Mouse (Mus musculus) brain, adult 2 months (tissue): ENCODE measurements around the gene Pou6f1.
"Not testable (repeated sequence)": the region's sequence is repeated elsewhere in the genome, so short reads cannot be mapped to it uniquely, and the experiment has no call there.

Source experiments
- DNase-seq: peaks from one replicate; pipeline ENCODE4 v3.0.0; 2011; ENCODE audit warnings: low read depth, low spot score

Gene Pou6f1

DNA sequence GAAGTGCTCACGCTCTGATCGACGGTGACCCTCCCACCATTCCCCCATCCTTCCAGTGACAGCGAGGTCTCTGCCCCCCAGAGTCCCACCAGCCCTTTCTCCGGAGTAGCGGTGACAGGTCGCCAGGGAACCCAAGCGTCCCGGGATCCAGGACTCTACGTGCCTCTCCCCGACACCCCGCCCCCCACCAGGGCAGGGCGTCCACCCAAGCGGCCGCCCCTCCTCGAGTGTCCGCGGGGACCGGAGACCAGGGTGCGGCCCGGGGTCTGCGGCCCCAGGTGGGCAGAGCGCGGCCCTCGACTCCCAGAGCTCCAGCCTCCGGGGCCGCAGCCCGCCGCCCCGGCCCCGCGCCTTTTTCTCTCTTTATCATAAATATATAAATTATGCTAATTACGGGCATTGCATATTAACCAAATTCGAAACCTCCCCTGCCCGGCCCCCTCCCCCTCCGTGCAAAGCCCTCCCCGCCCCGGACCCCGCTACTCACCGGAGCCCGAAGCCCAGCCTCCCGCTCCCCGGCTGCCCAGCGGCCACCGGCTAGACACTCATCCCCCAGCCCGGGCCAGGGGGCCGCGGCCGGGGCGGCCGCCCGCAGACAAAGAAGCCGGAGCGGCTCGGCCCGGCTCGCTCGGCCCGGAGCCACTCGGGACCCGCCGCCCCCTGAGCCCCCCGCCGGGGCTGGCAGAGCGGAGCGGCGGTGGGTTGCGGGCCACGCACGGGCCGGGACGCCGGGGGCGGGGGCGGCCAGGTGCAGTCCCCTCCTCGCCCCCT is at the start of gene Pou6f1:
Pou6f1 (minus strand) TSS at position 709 of the 771 bp plus-strand sequence.
- DNase-seq, result peak; percentile 57

DNA sequence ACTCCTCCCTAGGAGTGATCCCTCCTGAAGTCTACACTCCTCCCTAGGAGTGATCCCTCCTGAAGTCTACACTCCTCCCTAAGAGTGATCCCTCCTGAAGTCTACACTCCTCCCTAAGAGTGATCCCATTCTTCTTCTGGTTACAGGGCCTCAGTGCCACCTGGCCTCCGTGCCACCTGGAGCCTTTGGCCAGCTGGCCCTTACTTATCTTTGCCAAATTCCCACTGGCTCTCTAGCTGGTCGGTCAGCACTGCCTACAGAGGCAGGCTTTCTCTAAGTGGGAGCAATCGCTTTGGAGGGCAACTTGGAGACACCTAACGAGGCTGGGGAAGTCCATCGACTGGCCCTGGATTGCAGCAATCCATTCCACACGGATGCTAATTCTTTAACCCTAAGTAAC is 46.4 kb upstream of the Pou6f1 start:
- DNase-seq, result peak; percentile 84

DNA sequence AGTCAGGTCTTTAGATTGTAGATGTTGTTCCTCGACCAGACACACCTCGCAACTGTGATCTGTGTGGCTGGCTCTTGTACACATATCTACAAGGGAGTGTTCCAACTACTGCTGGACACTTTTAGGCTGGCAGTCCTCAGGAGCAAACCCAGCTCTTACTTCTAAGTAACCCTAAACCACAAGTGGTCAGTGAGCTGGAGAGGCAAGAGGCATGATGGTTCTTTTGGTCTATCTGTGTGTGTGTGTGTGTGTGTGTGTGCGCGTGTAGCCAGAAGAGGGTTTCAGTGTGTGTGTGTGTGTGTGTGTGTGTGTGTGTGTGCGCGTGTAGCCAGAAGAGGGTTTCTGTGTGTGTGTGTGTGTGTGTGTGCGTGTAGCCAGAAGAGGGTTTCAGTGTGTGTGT is 42.7 kb upstream of the Pou6f1 start:
- no peak for DNase-seq

DNA sequence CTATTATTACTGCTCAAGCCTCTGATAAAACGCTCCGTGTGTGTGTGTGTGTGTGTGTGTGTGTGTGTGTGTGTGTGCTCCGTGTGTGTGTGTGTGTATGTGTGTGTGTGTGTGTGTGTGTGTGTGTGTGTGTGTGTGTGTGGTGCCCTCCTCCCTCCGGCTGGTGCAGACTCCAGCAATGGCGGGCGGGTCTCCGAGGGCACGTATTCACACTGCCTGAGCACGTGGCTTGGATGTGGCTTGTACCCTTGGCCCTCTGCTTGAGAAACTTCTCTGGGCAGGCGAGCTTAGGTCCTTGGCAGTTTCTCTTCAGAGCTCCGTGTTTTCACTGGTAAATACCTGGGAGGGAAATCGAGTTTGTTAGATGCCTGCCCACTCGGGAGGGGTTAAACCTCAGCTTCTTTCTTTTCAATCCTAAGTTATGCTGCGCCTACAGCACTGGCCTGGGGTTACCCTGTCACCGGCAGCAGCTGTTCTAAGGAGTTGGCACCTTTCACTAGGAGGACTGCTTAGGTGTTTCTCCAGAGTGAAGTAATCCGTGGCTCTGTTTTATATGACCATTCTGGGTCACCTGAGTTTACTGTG is 41.5 kb upstream of the Pou6f1 start:
- DNase-seq, result no peak

DNA sequence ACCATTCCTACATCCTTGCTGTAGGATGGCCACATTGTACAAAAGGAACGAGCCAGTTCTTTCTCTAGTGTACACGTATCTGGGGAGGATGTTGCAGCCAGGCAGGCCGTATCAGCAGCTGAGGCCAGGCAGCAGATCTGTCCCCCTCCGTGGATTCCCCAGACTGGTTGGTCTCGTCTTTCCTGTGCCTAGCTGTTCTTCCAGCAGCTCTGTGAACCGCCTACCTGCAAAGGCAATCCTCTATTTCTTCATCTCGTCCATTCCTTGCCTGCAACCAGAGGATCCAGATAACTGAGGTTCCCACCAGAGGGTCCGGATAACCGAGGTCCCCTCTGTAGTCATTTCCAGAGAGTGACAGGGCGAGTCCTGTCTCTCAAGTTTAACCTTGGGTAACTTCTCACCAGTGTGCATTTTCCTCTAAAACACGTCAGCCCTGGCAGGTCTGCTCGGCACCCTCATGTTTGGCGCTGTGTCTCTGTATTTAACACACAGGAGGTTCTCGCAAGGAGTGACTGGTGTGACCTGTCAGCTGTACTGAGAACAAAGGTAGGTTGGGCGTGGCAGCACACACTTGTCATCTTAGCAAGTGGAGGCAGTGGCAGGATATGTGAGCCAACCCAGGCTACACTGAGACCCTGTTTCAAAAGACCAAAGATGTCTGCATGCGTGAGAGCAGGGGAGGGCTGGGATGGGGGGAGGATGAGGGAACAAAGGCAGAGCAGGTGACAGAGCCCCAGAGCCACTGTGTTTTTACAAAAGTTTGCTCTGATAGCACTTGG is 40.4 kb upstream of the Pou6f1 start:
- no peak for DNase-seq

DNA sequence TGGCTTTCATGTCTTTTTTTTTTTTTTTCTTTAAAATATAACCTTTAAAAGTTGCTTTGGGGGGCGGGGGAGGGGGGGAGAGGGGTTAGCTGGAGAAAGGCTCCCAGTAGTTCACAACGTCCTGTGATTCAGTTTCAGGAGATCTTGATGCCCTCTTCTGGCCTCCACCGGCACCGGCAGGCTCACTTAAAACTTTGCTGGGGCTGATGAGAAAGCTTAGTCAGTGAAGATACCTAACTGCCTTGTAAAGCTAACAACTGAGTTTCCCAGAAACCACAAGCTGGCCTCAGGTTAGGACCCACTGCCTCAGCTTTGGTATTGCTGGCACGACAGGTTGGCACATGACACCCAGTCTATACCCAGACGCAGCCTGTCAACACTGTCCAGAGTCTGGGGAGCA is 37.9 kb upstream of the Pou6f1 start:
- peak; percentile 40 for DNase-seq

DNA sequence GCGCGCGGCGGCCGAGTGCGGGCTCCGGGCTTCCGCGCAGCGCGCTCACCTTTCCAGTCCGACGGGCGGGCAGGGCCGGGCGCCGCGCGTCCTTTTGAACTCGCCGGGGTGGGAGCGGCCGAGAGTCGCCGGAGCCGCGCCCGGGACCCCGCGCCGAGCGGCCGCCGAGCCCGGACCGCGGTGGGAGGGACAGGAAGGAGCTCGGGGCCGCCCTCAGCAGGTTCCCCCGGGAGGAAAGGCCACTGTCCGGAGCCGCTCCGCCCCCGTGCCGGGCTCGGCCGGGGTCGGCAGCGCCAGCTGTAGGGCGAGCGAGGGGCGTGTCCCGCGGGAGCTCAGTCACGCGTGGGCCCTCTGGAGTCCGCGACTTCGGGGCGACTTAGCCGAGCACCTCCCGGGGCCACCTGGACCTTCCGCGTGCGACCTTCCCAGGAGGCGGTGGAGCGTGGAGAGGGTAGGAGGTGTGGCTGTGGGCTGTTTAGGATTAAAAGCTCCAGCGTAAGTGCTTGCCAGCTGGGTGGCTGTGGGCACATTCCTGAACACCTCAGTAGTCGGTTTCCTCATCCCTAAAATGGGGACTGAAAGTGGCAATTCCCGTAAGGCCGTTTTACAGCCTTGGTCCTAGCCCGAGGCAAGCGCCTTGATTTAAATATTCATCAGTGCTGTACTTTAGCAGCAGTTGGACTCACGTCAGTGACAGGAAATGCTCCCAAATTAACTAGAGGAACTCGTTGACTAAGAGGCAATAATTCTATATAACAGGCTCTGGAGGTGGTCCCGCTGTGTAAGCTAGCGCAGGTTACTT is 37.1 kb upstream of the Pou6f1 start, which contains the start of gene Smagp:
Smagp (minus strand) TSS at position 241 of the 802 bp plus-strand sequence.
- DNase-seq, result no peak

DNA sequence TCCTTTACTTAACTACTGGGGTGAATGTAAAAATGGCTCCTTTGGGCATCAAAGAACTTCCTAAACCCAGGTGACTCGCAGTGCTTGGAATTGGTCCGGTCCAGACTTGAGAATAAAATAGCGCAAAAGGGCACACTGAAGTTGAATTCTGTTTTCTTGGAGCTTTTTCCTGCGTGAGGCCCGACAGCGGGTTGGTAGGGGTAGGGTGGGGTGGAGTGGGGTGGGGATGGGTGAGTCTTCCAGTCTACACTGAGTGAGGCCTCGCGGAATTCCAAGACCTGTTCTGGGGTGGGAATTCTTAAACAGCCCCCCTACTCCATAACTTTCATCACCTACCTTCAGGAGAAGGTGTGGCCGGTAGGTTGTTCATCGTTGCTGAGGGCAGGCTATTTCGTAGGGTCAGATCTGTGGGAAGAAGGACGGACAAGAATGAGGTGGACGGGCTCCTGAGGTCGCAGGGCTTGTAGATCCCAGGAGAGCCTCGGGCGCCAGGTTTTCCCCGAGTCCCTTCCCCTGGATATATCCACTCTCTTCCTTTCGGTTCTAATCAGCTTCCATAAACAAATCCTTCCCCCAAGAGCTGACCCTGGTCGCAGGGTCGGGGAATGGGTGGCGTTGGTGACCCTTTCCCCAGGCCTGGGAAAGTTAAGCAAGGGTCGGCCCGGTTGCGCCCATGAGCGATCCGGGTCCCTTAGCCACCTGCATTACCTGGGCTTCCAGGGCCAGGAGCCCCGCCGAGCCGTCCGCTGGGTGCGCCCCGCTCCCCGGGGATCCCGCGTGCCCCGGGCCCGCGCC is 36.3 kb upstream of the Pou6f1 start:
- no peak for DNase-seq

DNA sequence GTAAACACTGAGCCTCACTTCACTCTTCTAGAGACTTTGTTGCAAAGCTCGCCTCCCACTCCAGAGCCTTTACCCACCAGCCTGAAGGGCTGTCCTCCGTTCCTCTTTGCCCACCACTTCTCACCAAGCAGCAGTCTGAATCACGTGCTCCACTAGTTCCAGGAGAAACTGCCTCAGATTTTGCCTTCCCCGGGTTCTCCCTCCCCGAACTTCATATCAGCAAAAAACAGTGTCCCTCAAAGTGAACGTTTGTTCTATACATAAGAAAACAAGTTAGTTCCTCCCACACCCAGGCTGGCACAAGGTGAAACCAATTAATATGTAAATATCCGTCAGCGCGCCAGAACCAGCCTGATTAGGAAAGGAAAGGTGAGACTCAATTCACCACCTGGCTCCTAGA is 35.5 kb upstream of the Pou6f1 start:
- no peak for DNase-seq

DNA sequence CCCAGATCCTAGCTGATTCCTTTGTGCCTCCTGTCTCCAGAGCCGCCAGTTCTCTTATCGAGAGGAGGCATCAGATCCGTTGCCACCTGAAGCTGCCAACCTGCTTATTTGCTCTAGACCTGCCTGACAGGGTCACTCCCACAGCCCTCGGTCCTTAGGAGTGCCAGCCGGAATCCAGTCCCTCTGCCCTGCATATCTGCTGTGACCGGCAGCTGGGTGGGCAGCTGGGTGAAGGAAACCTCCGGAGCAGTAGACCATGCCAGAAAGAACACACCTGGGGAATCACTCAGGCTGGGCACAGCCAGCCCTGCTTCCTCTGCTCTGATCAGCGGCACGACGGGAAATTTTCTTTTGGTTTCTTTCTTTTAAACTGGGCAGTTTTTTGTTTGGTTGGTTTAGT is 33.6 kb upstream of the Pou6f1 start:
- no peak for DNase-seq

DNA sequence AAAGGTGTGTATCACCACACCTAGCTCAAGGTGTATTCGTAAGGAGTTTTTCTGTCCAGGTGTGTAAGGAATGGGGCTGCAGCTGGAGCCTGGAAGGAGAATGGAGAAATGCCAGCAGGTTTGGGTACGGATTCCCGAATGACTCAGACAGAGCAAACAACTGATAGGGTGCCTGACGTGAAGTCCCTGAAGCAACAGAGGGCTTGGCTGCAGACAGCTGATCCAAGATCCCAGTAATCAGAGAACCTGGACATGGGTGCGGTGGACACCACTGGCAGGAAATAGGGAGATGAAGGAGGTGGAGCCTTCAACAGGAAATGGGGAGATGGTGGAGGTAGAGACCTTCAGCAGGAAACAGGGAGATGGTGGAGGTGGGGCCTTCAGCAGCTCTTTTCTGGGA is 32.5 kb upstream of the Pou6f1 start:
- DNase-seq, result no peak

DNA sequence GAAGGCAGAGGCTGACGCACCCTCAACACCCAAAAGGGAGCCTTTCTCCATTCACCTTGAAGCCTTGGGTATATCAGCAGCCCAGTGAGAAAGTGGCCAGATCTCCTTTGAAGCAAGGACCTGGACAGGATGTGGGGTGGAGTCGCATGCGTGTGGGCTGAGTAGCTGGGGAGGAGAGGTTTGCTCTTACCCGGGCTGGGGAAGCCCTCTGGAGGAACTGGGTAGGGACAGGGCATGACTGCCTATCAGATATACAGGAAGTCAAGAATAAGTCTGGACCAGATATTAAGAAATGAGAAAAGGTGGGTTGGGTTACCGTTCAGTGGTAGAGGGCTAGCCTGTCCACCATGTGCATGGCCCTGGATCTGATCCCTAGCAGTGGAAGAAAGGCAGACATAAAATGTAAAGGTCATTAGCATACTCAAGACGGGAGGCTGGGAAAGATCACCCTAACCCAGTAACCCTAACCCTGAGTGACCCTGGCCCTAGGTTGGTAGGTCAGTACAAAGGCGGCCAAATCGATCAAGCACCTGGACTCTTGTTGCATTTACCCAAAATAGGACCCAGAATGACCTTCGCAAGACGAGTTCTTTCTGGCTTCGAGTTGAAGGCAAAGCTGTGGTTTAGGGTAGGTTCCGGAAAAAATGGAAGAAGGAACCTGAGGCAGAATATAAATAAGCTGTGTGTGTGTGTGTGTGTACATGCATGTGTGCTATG is 31.8 kb upstream of the Pou6f1 start:
- DNase-seq, result no peak

DNA sequence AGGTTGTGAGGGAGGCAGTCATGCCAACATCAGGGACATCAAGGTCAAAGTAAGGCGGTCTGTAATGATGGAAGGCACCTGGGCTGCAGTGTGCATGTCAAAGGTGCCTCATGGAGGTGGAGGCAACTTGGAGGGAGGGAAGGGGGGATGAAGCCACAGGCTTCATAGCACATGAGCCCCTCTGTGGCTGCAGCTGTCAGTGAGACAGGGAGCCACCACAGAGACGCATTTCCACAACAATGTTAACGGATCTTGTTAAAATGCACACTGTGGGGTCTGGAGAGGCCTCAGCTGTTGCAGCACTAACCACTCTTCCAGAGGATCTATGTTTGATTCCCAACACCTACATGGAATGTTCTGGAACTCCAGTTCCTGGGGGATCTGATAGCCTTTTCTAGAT is 30.3 kb upstream of the Pou6f1 start:
- DNase-seq, result no peak

DNA sequence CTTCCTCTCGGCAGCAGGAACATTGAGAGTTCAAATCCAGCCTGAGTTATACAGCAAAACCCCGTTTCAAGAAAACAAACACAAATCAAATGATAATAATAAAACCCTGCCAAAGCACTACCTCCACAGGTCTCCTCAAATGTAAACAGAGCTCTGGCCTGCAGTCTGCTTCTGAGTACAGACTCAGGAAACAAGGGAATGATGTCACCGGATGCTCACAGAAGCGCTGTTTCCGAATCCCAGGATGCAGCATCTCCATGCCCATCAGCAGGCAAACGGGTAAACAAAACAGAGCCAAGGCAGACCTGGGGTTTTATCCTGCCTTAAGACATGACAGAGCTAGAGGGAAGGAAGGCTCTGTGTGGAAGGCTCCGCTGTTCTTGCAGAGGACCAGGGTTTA is 29.0 kb upstream of the Pou6f1 start:
- no peak for DNase-seq

DNA sequence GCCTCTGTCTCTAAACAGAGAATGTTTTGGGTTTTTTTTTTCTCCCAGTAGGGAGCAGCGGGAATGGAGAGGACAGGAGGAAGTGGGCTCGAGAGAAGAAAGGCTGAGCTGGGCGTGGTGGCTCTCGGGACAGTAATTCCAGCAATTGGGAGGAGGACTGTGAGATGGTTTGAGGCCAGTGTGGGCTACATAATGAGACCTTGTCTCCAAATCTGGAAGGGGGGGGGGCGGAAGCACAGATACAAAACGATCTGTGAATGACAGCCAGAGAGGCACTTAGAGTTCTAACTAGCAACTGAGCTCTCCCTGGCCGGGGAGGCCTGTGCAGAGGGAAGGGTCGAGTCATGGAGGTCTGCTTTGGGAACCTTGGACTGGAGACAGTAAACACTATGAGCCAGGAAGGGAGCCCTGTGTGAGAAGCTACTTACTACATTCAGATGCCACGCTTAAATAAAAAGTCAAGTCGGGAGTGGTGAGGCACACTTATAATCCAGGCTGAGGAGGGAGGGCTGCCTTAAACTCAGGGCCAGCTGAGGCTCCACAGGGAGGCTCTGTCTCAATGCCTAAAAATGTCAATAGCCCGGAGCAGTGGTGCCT is 28.1 kb upstream of the Pou6f1 start:
- no peak for DNase-seq

DNA sequence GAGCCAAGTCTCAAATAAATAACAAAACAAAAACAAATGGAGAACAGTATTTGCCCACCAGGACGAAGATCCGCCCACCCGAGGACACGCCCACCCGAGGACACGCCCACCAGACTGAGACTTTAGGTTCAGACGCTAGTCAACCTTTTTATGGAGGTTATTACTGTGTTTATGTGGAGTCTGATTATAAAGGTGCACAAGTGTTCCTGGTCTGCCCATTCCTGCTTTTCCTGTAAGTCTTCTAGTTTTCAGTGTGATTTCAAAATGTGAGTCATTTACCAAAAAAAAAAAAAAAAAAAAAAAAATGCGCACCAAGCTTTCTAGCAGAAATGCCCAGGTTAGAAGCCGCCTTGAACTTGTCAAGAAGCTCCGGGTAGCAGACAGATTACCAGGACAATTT is 27.5 kb upstream of the Pou6f1 start:
- no peak for DNase-seq

DNA sequence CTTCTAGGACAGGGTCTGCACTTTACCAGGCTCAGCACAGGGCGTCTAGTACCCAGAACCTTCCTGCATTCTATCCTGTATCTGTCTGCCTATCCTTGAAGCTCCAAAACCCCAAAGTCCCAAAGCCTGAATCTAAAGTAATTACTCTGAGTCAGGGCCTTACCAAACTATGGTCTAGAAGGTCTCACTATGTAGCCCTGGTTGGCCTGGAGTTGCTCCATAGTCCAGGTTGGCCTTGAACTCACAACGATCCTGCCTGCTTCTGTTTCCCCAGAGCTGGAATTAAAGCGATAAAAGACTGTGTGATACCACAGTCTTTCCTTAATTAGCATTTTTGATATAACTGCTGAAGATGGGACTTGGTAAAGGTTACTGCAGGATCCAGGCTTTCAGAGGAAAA is 24.7 kb upstream of the Pou6f1 start:
- no peak for DNase-seq

DNA sequence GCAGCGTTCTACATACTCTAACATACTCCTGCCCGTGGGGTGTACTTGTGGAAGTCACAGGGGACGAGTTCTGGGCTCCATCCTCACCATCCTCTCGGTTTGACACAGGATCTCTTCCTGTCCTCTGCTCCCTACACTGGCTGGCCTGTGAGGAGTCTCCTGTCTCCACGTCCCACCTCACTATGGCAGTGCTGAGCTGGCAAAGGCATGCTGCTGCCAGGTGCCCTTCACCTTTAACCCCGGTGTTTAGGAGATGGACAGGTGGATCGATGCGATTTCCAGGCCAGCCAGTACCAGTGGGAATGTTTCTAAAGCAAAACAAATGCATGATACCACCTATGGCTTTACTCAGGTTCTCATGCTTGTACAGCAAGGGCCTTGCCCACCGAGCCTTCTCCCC is 24.0 kb upstream of the Pou6f1 start:
- DNase-seq, result no peak

DNA sequence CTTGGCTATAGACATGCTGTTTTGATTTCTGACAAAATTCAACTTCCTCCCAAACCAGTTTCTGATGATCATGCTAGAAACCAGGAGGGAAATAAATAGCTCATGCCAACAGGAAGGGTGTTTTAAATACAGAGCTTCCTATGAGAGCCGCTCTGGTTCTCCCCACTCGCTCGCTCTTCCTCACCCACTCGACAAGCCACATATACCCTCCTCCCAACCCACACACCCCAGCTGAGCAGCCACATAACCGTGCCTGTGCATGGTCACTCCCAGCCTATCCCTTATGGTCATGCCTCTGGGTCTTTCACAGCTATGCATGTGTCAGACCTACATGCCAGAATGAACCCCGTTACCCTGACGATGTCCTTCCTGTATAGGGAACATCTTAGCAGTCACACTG is 22.4 kb upstream of the Pou6f1 start:
- DNase-seq, result peak; percentile 76

DNA sequence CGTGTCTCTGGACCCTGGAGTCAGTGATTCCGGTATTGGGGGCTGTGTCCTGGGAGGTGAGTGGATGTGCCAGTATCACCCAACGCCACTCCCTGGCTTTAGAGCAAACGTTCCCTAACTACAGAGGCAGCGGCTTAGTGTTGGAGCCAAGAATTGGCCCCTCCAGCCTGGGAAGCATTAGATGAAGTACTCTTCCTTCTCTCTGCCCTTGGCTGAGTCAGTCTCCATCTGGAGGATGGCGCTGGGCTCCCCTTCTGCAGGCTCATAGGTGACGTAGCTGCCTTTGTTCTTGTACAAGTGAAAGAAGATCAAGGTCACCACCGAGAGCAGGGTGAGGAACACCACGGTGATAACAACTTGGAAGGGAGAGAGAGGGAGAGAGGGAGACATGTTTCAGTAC is 21.9 kb upstream of the Pou6f1 start:
- DNase-seq, result not testable (repeated sequence)
